Mouse (Mus musculus): ENCODE measurements at regions not wholly inside any gene's neighbourhood (a gene's known extent, or its start where the extent isn't known, plus 50 kb on each side); places are given as distances from the start of the nearest gene placed in this dataset.

DNA sequence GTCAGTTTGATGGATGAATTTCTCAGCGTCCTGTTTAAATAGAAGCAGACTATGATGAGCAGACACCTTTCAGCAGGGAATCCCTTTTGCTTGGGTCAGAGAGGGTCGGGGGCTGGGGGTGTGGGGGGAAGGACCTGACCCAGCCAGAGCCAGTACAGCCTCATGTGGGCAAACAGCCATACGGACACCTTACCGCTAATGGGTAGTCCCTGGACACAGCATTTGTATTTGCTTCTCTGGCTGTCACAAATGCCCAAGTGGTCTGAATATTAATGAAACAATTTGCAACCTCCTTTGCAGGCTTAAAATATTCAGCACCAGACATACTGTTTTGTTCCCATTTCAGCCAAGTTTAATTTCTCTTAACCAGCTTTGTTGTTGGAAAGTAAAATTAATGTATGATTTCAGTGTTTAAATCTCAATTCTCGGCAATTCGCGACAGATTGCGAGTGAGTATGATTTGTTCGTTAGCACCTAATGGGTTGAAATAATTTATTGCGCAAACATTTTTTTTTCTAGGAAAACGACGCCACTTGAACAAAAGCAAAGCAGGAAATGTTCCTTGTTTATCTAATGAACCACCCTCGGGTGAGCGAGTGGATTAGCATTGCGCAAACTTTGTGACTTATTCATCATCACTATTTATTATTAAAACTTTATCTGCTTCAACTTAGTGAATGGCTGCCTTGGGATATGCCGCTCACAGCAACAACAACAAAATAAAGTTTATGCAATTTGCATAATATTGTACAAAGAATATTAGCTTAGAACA is 166.2 kb downstream of the Cdh26 start:
- in situ Hi-C loops (cut with MseI, MboI) = no loop called here

DNA sequence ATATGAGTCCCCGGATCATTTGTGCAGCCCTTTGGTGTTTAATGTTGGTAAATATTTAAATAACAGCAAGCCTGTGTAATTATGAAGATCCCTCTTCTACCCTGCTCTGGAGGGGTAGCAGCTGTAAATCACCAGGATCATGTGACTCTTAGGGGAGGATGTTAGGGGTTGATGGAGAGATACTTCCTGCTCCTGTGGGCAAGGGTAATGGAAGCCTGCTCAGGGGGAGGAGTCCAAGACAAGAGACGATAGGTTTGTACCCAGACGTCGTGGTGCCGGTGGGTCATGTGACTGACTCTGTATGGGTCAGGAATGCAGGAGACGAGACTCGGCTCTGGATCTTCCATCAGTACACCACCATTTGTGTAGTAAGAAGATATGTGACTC is 166.7 kb downstream of the Cdh26 start:
- in situ Hi-C loops (cut with MseI, MboI) = no loop called here

DNA sequence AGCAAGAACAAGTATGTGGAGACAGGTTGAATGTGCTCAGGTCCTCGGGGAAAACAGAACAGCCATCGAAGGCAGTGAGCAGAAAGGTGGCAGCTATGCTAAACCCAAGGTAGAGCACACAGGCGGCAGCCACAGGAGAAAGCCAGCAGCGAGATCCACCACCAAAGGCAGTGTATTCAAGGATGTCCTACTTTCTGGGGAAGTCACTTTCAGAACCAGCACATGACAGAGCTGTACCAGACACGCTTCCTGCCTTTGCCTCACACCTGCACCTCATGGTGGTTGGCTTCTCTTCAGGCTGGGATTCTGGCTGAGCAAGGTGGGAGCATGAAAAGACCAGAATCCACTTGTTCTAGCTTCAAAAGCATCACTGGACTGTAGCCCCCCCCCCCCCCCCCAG is 168.0 kb downstream of the Cdh26 start:
- in situ Hi-C loops (cut with MseI, MboI) = no loop called here

DNA sequence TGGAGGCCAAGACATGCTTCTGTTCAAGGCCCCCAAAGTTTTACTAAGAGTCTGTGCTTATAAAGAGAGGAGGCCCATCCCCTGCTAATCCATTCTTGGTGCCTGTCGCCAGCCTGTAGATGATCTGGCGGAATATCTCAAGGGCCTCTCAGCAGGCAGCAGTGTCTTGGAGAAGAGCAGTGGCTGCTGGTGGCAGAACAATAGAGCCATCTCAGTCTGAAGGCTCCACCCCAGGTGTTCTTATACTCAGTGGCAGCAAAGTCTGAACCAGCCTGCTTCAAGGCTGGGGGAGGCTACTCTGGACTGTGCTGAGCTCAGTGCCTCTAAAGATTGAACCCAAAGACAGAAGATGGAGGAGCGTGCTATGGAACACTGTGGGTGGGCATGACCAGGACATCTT is 168.5 kb downstream of the Cdh26 start:
- in situ Hi-C loops (cut with MseI, MboI) = no loop called here

DNA sequence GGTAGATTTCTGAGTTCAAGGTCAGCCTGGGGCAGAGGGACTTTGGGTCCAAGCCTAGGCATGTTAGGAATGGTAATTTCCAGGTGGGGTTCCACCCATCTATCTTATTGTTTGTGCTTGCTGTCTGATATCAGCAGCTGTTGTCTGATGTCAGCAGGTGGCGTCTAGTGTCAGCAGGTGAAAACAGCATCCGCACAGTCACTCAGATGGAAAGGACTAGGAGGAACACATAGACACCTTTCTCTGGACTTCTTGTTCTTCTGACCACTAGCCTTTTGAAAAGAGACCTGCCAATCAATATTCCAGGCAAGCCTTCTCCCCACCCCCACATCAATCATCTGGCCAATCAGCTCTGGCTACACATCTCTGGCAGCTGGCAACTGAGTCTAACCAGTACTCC is 173.1 kb downstream of the Cdh26 start:
- in situ Hi-C loops (cut with MseI, MboI) = no loop called here

DNA sequence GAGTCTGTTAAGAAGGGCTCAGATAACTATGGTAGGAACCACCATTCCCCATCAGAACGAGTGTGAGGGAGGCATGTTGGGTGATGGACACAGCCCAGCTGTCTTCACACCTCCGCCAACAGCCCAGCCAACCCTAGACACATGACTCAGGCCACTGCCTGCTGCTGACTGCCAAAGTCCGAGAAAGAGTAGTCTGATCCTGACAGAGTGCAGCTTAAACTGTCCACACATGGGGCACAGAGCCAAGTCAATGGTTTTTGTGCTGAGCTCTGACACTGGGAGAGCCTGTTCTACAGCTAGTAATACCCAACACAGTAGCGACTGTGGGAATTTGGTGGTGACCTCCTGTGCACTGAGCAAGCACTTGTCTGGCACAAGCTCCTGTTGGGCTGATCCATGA is 176.4 kb downstream of the Cdh26 start:
- in situ Hi-C loops (cut with MseI, MboI) = no loop called here

DNA sequence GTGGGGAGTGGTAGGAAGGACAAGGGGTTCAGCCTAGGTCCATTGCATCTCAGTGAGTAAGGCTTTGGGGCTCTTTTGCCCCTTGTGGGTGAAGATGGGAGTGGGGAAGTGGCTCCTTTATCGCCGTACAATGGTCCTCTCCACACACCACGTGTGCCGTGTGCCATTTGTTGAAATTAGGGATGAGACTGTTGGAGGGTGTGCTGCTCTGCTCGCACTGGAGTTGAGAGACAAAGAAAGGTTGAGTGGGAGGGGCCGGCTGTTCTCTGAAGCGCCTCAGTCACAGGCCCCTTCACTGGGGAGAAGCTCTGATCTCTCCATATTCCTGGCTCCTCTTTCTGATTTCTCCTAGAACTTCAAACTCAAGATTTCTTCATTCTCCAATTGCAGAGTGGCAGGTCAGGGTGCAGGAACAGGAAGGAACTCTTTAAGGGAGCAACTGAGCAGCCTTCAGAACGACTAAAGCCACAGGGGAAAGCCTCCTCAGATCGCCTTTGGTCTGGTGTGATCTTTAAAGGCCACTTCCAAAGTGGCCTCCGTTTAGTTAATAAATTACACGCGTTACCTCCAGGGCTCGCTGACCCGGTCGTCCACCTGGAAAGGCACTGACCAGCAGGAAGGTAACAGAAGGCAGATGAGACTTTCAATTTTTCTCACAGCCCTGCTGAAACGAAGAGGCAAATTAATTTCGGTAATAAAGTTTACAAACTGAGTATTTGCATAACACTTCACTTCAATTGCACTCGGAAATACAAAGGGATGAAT is 180.1 kb downstream of the Cdh26 start:
- in situ Hi-C loops (cut with MseI, MboI) = no loop called here

DNA sequence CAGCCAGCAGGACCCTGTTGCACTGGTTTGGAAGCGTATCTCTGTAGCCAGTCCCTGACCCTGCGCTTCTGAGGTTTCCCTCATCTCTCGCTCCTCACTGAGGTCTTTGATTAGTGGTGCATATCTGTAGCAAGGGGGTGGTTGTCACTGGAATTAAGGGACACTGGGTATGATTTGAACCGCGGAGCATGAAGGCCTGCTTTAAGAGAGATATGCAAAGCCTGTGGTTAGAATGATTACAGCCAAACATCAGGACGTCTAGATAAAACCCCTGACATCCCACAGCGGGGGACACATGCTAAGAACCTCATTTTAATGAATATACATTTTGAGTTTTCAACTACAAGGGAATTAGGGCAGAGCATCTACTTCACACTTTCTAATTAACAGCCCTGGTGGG is 184.4 kb downstream of the Cdh26 start:
- in situ Hi-C loops (cut with MseI, MboI) = no loop called here

DNA sequence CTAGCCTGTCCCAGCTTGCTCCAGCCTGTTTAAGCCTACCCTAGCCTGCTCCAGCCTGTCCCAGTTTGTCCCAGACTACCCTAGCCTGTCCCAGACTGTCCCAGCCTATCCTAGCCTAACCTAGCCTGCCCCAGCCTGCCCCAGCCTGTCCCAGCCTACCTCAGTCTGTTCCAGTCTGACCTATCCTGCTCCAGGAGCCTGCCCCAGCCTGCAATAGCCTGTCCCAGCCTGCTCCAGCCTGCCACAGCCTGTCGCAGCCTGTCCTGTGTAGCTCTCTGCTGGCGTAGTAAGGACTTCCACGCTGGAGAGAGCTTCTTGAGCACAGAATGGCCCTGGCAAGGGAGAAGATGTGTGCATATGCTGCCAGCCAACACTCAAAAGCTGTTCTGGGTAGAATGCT is 192.5 kb downstream of the Cdh26 start:
- in situ Hi-C loops (cut with MseI, MboI) = no loop called here

DNA sequence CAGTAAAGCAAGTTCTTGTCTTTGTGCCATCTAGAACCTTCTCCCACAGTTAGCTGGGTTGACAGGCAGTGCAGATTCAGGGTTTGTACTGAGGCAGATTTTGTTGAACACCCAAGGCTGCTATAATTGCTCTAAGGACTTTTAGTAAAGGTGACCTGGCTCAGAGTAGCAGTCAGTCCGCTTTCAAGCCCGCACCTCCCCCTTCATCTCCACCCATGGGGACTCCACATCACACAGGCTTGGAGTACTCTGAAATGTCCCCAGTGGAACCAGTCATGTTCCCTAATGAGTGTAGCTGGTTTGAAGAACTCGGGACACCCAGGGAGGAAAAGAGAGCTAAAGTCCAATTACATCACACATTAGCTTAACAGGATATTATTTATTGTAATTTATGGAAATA is 194.1 kb downstream of the Cdh26 start:
- in situ Hi-C loops (cut with MseI, MboI) = no loop called here

DNA sequence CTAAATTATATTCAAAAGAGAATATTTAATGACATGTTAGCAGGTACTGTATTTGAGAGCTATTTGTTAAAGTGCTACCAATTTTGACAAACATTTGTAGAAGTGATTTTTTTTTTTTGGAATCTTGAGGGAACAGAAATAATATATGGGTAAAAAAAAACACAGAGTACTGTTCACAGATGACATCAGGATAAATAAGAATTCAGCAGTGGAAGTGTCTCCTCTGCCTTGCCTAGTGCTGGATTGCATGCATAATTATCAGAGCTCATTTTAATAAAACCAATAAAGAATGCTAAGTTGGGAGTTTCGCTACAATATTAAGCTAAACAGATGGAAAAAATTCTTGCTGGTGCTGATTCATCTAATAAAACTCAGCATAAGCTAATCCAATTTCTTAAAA is 194.6 kb downstream of the Cdh26 start:
- in situ Hi-C loops (cut with MseI, MboI) = no loop called here

DNA sequence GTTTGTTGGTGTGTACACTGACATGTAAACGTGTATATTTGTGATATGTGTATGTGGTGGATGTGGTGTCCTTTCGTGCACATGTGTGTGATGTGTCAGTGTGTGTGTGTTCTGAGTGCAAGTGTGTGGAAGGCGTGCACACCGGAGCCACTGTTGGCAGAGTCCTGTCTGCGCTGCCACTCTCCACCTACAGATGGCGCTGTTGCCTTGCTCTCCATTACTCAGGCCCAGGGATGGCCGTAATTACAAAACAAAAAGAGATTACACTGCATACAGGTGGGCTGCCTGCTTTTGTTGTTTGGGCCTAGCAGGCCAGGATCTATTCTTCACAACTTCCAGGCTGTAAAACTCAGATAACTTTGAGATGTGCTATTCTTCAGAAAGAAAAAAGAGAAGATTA is 199.4 kb downstream of the Cdh26 start:
- in situ Hi-C loops (cut with MseI, MboI) = no loop called here

DNA sequence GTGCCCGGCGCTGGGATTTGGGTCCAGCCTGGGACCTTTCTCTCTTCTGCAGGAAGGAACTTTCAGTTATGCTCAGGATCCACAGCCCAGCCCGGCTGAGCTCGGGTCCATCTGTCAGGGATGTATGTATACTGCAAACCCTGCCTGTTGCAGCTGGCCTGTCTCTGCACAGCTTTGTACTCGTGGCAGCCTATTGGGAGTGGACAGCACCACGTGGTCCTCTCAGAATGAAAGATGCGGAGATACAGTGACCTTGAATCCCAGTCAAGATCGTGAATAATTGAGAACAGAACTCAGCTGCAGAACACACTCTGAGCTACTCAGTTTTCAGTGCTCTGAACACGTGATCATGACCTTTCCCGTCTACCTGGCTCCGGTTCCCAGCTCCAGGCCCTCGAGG is 200.2 kb downstream of the Cdh26 start:
- in situ Hi-C loops (cut with MseI, MboI) = no loop called here

DNA sequence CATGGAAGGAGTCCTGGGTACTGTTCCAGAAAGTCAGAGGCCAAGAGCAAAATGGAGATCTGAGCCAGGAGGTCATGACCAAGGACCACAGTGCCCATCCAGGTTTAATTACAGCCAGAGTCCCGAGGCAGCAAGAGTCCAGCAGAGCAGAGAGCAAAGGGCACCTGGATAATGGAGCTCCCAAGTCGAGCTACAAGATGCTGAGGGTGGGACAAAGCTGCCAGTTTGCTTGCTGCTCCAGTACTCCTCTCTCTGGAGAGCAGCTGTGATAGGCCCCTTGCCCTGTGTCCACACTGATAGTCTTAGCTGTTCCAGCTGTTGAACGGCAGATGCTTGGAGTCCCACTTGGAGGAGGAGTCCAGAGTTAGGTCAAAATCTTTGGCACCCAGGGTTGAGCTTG is 201.0 kb downstream of the Cdh26 start:
- in situ Hi-C loops (cut with MseI, MboI) = no loop called here

DNA sequence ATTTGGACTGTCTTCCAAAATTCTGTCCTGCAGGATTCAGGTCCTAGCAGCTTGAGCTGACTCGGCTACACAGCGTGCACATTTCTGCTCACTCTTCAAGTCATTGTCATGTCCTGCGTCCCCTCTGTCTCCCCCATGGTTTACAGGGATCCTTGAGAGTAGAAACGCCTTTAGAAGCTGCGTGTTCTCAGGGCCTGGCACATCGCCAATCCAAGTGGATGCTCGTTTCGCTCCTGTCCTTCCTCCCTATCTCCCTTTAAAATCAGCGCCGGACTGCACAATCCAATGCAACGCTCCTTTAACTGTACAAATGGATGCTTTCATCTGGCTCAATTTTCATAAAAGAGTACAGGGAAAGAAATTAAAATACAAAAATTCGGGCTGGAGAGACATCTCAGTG is 201.6 kb downstream of the Cdh26 start:
- in situ Hi-C loops (cut with MseI, MboI) = no loop called here

DNA sequence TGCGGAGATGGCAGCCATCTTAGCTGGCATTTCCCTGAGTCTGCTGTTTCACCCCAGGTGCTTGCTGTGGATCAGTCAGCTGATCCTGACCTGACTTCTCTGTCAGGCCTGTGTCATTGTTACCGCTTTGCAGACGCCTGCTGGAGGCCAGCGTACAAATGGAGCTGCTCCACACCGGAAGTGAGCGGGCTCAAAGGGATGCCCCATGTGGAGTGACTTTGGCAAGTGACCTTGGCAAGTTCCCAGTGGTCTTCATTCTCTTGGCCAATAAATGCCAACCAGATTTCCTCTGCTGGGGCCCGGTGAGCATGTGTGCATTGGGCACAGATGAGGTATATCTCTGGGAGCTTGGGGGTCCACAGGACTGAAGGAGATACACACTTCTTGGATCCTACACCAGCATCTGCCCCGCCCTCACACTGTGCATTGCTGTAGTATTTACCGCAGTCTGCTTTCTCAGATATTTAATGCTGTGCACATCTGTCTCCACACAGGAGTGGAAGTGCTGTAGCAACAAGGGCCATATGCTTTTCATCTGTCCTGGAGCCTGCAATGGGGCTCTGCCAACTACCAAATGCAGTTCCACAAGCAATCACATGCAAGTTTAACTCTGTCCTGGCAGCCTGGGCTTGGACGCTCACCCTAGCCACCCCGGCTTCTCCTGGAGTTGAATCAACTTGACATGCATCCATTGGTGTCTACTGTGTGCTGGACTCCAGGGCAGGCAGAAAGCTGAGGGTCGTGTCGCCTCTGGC is 202.7 kb downstream of the Cdh26 start:
- in situ Hi-C loops (cut with MseI, MboI) = no loop called here

DNA sequence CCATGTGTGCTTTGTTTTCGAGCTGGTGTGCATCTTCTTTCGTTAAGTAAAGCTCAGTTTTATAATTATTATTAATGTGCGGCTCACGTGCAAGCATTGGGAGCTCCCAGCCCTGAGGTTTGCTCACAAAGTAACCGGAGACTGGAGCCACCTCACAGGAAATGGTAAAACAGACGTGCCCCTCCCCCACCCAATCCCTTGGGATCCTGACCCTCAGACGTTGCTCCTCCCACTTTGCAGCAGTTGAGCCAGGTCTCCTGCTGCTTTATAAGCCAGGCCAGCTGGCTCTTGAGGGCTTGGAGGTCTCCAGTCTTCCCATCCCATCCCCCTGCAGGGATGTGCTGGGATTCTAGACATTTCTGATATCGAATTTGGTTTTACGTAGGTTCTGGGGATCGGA is 203.8 kb downstream of the Cdh26 start:
- in situ Hi-C loops (cut with MseI, MboI) = no loop called here

DNA sequence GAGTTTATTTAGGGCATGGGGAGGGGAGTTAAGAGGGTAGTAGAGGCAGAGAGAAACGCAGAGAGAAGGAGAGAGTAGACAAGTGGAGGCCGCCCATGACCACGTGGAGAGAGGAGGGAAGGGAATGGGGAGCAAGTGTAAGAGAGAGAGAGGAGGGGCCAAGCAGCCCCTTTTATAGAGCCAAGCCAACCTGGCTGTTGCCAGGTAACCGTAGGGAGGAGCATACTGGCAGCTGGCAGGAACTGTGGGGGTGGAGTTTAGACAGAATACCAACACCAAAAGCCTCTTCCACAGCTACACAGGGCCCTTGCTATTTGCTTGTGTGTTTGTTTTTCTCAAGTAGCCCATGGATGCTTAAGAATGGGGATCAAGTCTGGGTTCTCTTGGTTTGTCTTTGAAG is 205.4 kb downstream of the Cdh26 start:
- in situ Hi-C loops (cut with MseI, MboI) = no loop called here

DNA sequence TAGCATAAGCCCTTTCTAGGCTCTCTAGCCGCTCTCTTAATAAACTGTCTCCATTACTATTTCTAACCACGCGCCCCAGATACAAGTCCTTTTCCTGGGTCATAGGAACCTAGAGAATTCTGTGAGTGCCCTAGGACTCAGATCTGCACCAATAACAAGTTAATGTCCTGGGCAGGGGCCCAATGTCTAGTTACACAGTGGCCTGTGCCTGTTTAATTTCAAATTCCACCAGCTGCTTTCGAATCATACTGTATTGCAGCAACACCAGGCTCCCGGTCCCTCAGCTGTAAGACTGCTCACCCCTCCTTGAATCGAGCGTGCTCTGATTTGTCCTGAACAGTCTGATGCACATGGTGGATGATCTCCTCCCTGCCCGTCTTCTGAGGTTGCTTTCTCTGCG is 206.6 kb downstream of the Cdh26 start:
- in situ Hi-C loops (cut with MseI, MboI) = no loop called here

DNA sequence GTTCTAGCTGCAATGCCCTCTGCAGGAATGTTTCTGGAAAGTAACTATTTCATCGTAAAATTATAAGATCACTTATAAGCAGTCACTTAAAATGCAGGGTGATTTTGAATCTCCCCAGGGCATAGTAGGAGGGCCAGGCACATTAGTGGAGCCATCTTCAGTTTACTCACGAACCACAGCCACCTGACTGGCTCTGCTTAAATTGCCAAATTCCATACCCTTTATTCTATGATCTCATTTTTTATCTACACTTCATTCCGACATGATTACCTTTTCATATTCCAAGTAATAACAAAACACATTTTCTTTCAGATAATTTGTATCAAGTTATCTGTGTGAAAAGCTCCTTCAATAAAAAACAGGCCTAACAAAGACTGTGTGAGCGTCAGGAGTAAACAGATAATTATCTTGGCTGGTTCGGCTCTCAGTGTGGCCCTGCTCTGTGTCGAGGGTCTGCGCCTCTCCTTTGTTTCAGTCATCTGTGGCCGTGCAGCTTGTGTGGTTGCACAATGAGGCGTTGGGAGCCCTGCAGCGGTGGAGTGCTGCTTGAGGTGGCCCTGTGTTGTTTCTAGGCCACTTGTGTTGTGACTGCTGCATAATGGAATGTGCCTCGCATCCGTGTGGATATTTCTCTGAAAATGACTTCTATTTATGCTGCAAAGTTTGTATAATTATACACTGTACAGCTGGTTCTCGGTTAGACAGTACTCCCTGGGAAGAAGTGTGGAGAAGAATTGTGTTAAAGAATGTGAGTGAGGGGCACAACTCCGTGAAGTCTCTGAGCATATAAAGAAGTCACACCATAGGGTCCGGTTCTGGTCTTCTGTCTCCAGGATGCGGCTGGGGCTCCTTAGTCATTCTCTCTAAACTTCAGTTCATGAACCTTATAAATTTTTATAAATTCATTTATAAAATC is 212.1 kb downstream of the Cdh26 start:
- in situ Hi-C loops (cut with MseI, MboI) = no loop called here

DNA sequence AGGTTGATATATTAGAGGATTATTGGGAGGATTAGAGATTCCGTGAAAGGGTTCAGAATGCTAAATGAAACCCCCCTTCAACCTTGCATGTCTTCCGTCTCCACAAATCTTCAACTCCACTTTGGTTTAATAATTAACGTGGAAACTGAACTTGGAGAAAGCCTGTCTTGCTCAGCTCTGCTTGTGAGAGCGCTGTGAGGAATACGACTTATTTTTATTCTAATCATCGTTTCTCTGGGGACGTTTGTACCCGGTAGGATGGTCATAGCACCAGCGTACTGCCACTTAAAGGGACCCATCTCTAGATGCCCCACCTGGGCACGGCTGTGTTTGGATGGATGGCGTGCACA is 212.7 kb downstream of the Cdh26 start:
- in situ Hi-C loops (cut with MseI, MboI) = no loop called here

DNA sequence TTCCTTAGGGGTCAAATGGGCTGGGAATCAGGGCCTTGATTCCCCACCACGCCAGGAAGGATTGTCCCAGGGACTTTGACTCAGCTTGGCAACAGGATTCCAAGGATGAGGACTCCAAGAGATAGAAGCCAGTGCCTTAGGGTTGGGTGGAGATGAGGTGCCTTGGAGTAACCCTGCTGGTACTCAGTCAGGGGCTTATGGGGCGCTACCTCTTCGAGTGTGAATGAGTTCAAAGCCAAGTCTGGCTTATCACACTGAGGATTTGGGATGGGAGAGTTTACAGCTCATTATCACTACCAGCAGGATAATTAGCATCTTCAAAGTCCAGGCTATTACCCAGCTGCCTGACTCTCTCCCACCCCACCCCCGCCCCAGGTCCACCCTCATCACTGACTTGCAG is 213.5 kb downstream of the Cdh26 start:
- in situ Hi-C loops (cut with MseI, MboI) = no loop called here

Data from mouse trophoblast stem cell (cell line).